Comparison of ENCODE assay signal across 8 mouse cellular contexts in the genomic region with DNA sequence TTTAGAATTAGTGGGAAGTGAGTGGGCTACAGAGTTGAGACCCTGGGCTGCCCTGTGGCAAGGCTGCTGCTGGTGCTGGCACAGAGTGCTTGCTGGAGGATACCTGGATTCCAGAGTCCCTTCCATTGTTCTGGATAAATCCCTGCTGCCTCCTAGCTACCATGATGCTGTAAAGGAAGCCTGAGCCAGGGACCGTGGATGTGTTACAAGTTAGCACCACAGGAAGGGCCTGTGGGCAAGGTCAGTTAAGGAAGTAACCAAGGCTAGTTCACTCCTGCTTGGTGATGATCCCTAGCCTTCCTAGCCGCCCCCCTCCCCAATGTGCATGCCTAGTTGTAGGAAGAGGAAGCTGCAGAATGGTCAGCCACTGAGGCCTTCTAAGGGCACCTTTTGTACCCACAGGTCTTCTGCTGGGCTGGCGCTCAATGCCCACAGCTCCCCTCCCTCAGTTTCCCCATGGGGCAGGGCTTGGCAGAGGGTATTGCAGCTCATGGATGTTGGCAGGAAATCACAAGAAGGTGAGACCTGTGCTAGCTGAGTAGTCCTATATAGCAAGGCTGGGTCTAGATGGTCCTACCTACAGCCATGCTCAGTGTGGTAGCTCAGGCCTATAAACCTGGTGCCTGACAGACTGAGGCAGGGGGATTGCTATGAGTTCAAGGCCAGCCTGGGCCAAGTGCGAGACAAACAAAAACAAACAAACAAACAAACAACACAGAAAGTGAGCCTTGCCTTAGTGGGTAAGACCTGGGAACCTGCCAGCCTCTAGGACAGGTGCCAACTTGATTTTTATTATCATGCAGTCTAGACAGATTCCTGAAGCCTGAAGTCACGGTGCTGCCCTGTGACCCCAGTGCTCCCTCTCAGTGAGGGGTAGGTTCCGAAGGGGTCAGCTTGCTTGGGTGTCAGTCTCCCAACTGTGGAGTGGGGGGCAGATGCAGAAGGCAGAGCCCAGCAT. TPM values are rescaled to one million over a fixed set of nuclear protein-coding genes. Genes with fewer than 3 reads are reported as not detected.
DNase-seq lines count a peak whose midpoint lies in the region; ATAC-seq and TF ChIP-seq lines count a peak whose summit lies in the region.

No protein-coding gene starts in this region.

- TF ChIP-seq POLR2A in heart, adult 2 months (IDR thresholded peaks at IDR 0.05; ENCODE audit: insufficient read depth, low read depth, low read length), result 0 out of 2 replicates have a peak, but pooled peaks have one; percentile 21

- H3K27me3 ChIP-seq in heart, adult 2 months (ENCODE audit: control insufficient read depth, insufficient read depth, low read length), result no peaks in the 10 kb centered on the region
- no peaks in the 10 kb centered on the region for H3K27me3 ChIP-seq in heart, embryonic 12.5 days (replicated peaks)
- no peaks in the 10 kb centered on the region for H3K27me3 ChIP-seq in forebrain, embryonic 14.5 days (replicated peaks; ENCODE audit: control insufficient read depth, insufficient read depth, low read length)
- H3K27me3 ChIP-seq in limb, embryonic 10.5 days (ENCODE audit: low read depth, poor library complexity, severe bottlenecking), result peaks cover 13% of the 10 kb centered on the region; the same call in 1 of the 2 replicates

- peak overlapping the region; percentile 93 for H3K27ac ChIP-seq in heart, adult 2 months
- no peak overlapping the region for H3K27ac ChIP-seq in heart, embryonic 12.5 days (ENCODE audit: poor library complexity, severe bottlenecking)
- H3K27ac ChIP-seq in forebrain, embryonic 14.5 days (ENCODE audit: low read depth, low read length), result peak overlapping the region; percentile 97
- peak overlapping the region; percentile 73; the same call in 1 of the 2 replicates for H3K27ac ChIP-seq in limb, embryonic 10.5 days

- H3K9me3 ChIP-seq in heart, embryonic 12.5 days (replicated peaks), result no peaks in the 10 kb centered on the region
- H3K9me3 ChIP-seq in forebrain, embryonic 14.5 days (replicated peaks; ENCODE audit: control insufficient read depth, low read length), result no peaks in the 10 kb centered on the region
- no peaks in the 10 kb centered on the region for H3K9me3 ChIP-seq in limb, embryonic 10.5 days (replicated peaks)

- TF ChIP-seq CTCF in heart, adult 2 months (IDR thresholded peaks at IDR 0.05), result peak; percentile 29

- H3K9ac ChIP-seq in heart, adult 2 months (ENCODE audit: low read depth, low read length), result peak overlapping the region; percentile 16
- H3K9ac ChIP-seq in heart, embryonic 12.5 days, result no peak overlapping the region
- peak overlapping the region; percentile 98 for H3K9ac ChIP-seq in forebrain, embryonic 14.5 days (ENCODE audit: low read length)

- no peak for ATAC-seq in heart, embryonic 12.5 days (ENCODE audit: insufficient number of reproducible peaks, low FRiP score)
- ATAC-seq in forebrain, embryonic 14.5 days, result no peak
- no peak for ATAC-seq in megakaryocyte-erythroid progenitor cell, adult 5-6 weeks (replicated peaks; ENCODE audit: low FRiP score, low TSS enrichment, poor library complexity, severe bottlenecking)

- no peaks in the 10 kb centered on the region for H3K36me3 ChIP-seq in heart, adult 2 months (ENCODE audit: control insufficient read depth, insufficient read depth, low read length)
- no peaks in the 10 kb centered on the region for H3K36me3 ChIP-seq in heart, embryonic 12.5 days
- H3K36me3 ChIP-seq in forebrain, embryonic 14.5 days (ENCODE audit: control insufficient read depth, insufficient read depth, low read length), result peaks cover 24% of the 10 kb centered on the region
- no peaks in the 10 kb centered on the region for H3K36me3 ChIP-seq in limb, embryonic 10.5 days

- no peaks in the 10 kb centered on the region for H3K79me2 ChIP-seq in heart, adult 2 months (replicated peaks; ENCODE audit: control insufficient read depth, insufficient read depth, low read length)

- intact Hi-C loops in heart, adult 2 months (cut with DNase I), result no loop called here

- WGBS in heart, adult 2 months, result 55% methylated on average over 6 of the region's 6 CpGs
- 70% methylated on average over 6 of the region's 6 CpGs for WGBS in heart, embryonic 12.5 days
- WGBS in forebrain, embryonic 14.5 days, result 34% methylated on average over 6 of the region's 6 CpGs
- 64% methylated on average over 6 of the region's 6 CpGs for WGBS in limb, embryonic 10.5 days

- H3K4me2 ChIP-seq in heart, embryonic 12.5 days, result no peak overlapping the region
- peak overlapping the region; percentile 79 for H3K4me2 ChIP-seq in forebrain, embryonic 14.5 days (ENCODE audit: low read length)

- no peak for DNase-seq in heart, adult 2 months
- peak; percentile 31 for DNase-seq in ES-CJ7 (ENCODE audit: low read depth, low spot score)
- DNase-seq in forebrain, embryonic 14.5 days (ENCODE audit: low spot score), result peak; percentile 62
- no peak for DNase-seq in limb, embryonic 10.5 days (ENCODE audit: low spot score)
- no peak for DNase-seq in frontal cortex, postnatal 36 days (ENCODE audit: low spot score in 2 of 2)
- DNase-seq in thymus, postnatal 14 days, result no peak

- H3K4me3 ChIP-seq in heart, adult 2 months, result no peak overlapping the region
- H3K4me3 ChIP-seq in heart, embryonic 12.5 days, result no peak overlapping the region
- H3K4me3 ChIP-seq in forebrain, embryonic 14.5 days (ENCODE audit: low read depth, low read length), result peak overlapping the region; percentile 63
- no peak overlapping the region for H3K4me3 ChIP-seq in limb, embryonic 10.5 days

- 0 out of 2 replicates have a peak, but pooled peaks have one; percentile 46 for TF ChIP-seq EP300 in heart, adult 2 months (IDR thresholded peaks at IDR 0.05; ENCODE audit: insufficient read depth, low read depth, low read length)

- H3K4me1 ChIP-seq in heart, adult 2 months (ENCODE audit: control insufficient read depth, insufficient read depth, low read length), result peaks cover 34% of the 10 kb centered on the region
- peaks cover 73% of the 10 kb centered on the region for H3K4me1 ChIP-seq in heart, embryonic 12.5 days (replicated peaks)
- peaks cover 64% of the 10 kb centered on the region for H3K4me1 ChIP-seq in forebrain, embryonic 14.5 days (ENCODE audit: control insufficient read depth, insufficient read depth, low read length)
- H3K4me1 ChIP-seq in limb, embryonic 10.5 days, result peaks cover 89% of the 10 kb centered on the region

RNA-seq across cellular contexts. Expression of a gene that starts 20.3 kb away (rescaled TPM):
- total RNA-seq in heart, adult 2 months (2021), result 1 to 10 TPM; 1.3 to 2.5 TPM
- 4.3 and 4.9 TPM in 2 replicates for polyA plus RNA-seq in heart, adult 2 months (2012; rRNA removed)
- 2.7 and 3.1 TPM in 2 replicates for polyA plus RNA-seq in heart, embryonic 12.5 days (2016; fragmentation: Nextera tagmentation; extraction: Ambion mirVana)
- 1.2 TPM in 2 replicates for polyA plus RNA-seq in forebrain, embryonic 14.5 days (2014; fragmentation: Nextera tagmentation; extraction: Ambion mirVana)
- polyA plus RNA-seq in limb, embryonic 10.5 days (2016; fragmentation: Nextera tagmentation; extraction: Ambion mirVana), result 3.4 and 4.2 TPM in 2 replicates
- total RNA-seq in megakaryocyte-erythroid progenitor cell, adult 5-6 weeks (2014; fragmentation: Nextera tagmentation), result 30.9 and 44.1 TPM in 2 replicates
- total RNA-seq in megakaryocyte-erythroid progenitor cell, adult 5-6 weeks (2017), result 20.4 and 46.4 TPM in 2 replicates

RNA-seq across cellular contexts. Expression of a gene that starts 22.6 kb away (rescaled TPM):
- 10 to 100 TPM; 52.1 to 67.8 TPM for total RNA-seq in heart, adult 2 months (2021)
- 96.1 and 107 TPM in 2 replicates for polyA plus RNA-seq in heart, adult 2 months (2012; rRNA removed)
- polyA plus RNA-seq in heart, embryonic 12.5 days (2016; fragmentation: Nextera tagmentation; extraction: Ambion mirVana), result 4.9 and 6.0 TPM in 2 replicates
- 145 and 157 TPM in 2 replicates for polyA plus RNA-seq in forebrain, embryonic 14.5 days (2014; fragmentation: Nextera tagmentation; extraction: Ambion mirVana)
- 7.0 and 11.6 TPM in 2 replicates for polyA plus RNA-seq in limb, embryonic 10.5 days (2016; fragmentation: Nextera tagmentation; extraction: Ambion mirVana)
- 150 and 156 TPM in 2 replicates for total RNA-seq in megakaryocyte-erythroid progenitor cell, adult 5-6 weeks (2014; fragmentation: Nextera tagmentation)
- total RNA-seq in megakaryocyte-erythroid progenitor cell, adult 5-6 weeks (2017), result 85.4 and 123 TPM in 2 replicates

RNA-seq across cellular contexts. Expression of a gene that starts 57.7 kb away (rescaled TPM):
- total RNA-seq in heart, adult 2 months (2021), result not detected
- 0.41 TPM in 1 of 2 replicates, not detected in the other for polyA plus RNA-seq in heart, adult 2 months (2012; rRNA removed)
- not detected in 2 replicates for polyA plus RNA-seq in heart, embryonic 12.5 days (2016; fragmentation: Nextera tagmentation; extraction: Ambion mirVana)
- polyA plus RNA-seq in forebrain, embryonic 14.5 days (2014; fragmentation: Nextera tagmentation; extraction: Ambion mirVana), result 0.71 and 1.2 TPM in 2 replicates
- 0.23 TPM in 2 replicates for polyA plus RNA-seq in limb, embryonic 10.5 days (2016; fragmentation: Nextera tagmentation; extraction: Ambion mirVana)
- total RNA-seq in megakaryocyte-erythroid progenitor cell, adult 5-6 weeks (2014; fragmentation: Nextera tagmentation), result 0.68 TPM in 1 of 2 replicates, not detected in the other
- total RNA-seq in megakaryocyte-erythroid progenitor cell, adult 5-6 weeks (2017), result 0.84 and 2.0 TPM in 2 replicates

Comparison
In these comparisons a context has a peak if more than half of its experiments do, and no peak if none do; other contexts are left out.
1. DNase-seq: peak in ES-CJ7 (single experiment) and forebrain, embryonic 14.5 days (single experiment); none in heart, adult 2 months (0 of 2), limb, embryonic 10.5 days (single experiment), frontal cortex, postnatal 36 days (0 of 2) and thymus, postnatal 14 days (single experiment).